Mouse (Mus musculus) cerebellum, adult 8-10 months (tissue): ENCODE data around the gene Fadd.

Experiments used
- DNase-seq: peaks from one replicate; pipeline ENCODE4 v3.0.0; 2022

Gene Fadd

GRCm38 (mm10) chr7:144572234-144572633 is 10.0 kb downstream of the Fadd start:
- no peak for DNase-seq

GRCm38 (mm10) chr7:144571598-144571997 is 10.7 kb downstream of the Fadd start:
- no peak for DNase-seq

GRCm38 (mm10) chr7:144569428-144569827 is 12.8 kb downstream of the Fadd start:
- DNase-seq: no peak

GRCm38 (mm10) chr7:144568091-144568490 is 14.2 kb downstream of the Fadd start:
- DNase-seq: no peak

- DNase-seq: peak; percentile 0
Observed at GRCm38 (mm10) chr7:144566921-144567682, 15.2 kb downstream of the Fadd start.

GRCm38 (mm10) chr7:144563456-144564155 is 18.7 kb downstream of the Fadd start:
- DNase-seq: no peak

GRCm38 (mm10) chr7:144562016-144562415 is 20.2 kb downstream of the Fadd start:
- DNase-seq: no peak

GRCm38 (mm10) chr7:144560594-144560993 is 21.7 kb downstream of the Fadd start:
- DNase-seq: no peak

- peak; percentile 3 for DNase-seq
Observed at GRCm38 (mm10) chr7:144558552-144558951, 23.7 kb downstream of the Fadd start.

GRCm38 (mm10) chr7:144554123-144554472 is 28.2 kb downstream of the Fadd start:
- DNase-seq: no peak

GRCm38 (mm10) chr7:144553237-144554122 is 28.8 kb downstream of the Fadd start, which contains the start of gene Ppfia1:
Gene Ppfia1, minus strand, starts transcription at chr7:144553729.
- peak; percentile 100 for DNase-seq

GRCm38 (mm10) chr7:144552274-144552673 is 30.0 kb downstream of the Fadd start:
- peak; percentile 20 for DNase-seq

- no peak for DNase-seq
Observed at GRCm38 (mm10) chr7:144550811-144551210, 31.5 kb downstream of the Fadd start.

GRCm38 (mm10) chr7:144549904-144550566 is 32.2 kb downstream of the Fadd start:
- peak; percentile 85 for DNase-seq

GRCm38 (mm10) chr7:144545231-144545630 is 37.0 kb downstream of the Fadd start:
- DNase-seq: no peak

- no peak for DNase-seq
Observed at GRCm38 (mm10) chr7:144541351-144541750, 40.9 kb downstream of the Fadd start.

- no peak for DNase-seq
Observed at GRCm38 (mm10) chr7:144539146-144539545, 43.1 kb downstream of the Fadd start.

GRCm38 (mm10) chr7:144538030-144538644 is 44.1 kb downstream of the Fadd start:
- no peak for DNase-seq

- no peak for DNase-seq
Observed at GRCm38 (mm10) chr7:144536367-144536766, 45.9 kb downstream of the Fadd start.

GRCm38 (mm10) chr7:144534773-144535172 is 47.5 kb downstream of the Fadd start:
- DNase-seq: no peak

- DNase-seq: no peak
Observed at GRCm38 (mm10) chr7:144531585-144532378, 50.5 kb downstream of the Fadd start.
